Mouse (Mus musculus) kidney, postnatal 10 days (tissue): Measurements from ENCODE around the gene Itga5.

Source experiments
- DNase-seq: peaks from one replicate; pipeline ENCODE4 v3.0.0; 2021; ENCODE audit warnings: mixed read lengths

Itga5 gene

GRCm38 (mm10) chr15:103308056-103308875, 58.3 kb downstream of the Itga5 start:
- DNase-seq, result peak; percentile 60

- peak; percentile 95 for DNase-seq
Observed at GRCm38 (mm10) chr15:103307125-103307524, 59.4 kb downstream of the Itga5 start.

GRCm38 (mm10) chr15:103305792-103306645, 60.5 kb downstream of the Itga5 start:
- no peak for DNase-seq

GRCm38 (mm10) chr15:103305070-103305678, 61.4 kb downstream of the Itga5 start:
- DNase-seq, result peak; percentile 99

GRCm38 (mm10) chr15:103304616-103304969, 62.0 kb downstream of the Itga5 start:
- DNase-seq, result peak; percentile 48

GRCm38 (mm10) chr15:103303916-103304615, 62.5 kb downstream of the Itga5 start:
- no peak for DNase-seq

GRCm38 (mm10) chr15:103302341-103303021, 64.1 kb downstream of the Itga5 start:
- DNase-seq, result no peak

- DNase-seq, result no peak
Observed at GRCm38 (mm10) chr15:103301547-103302340, 64.8 kb downstream of the Itga5 start.

- DNase-seq, result no peak
Observed at GRCm38 (mm10) chr15:103301046-103301445, 65.5 kb downstream of the Itga5 start.

GRCm38 (mm10) chr15:103300560-103300959, 66.0 kb downstream of the Itga5 start:
- DNase-seq, result no peak

GRCm38 (mm10) chr15:103300067-103300471, 66.5 kb downstream of the Itga5 start:
- peak; percentile 52 for DNase-seq

GRCm38 (mm10) chr15:103299644-103300043, 66.9 kb downstream of the Itga5 start:
- no peak for DNase-seq

GRCm38 (mm10) chr15:103298861-103299616, 67.5 kb downstream of the Itga5 start:
- DNase-seq, result no peak

GRCm38 (mm10) chr15:103298026-103298425, 68.5 kb downstream of the Itga5 start:
- DNase-seq, result no peak

GRCm38 (mm10) chr15:103297313-103297712, 69.2 kb downstream of the Itga5 start:
- no peak for DNase-seq

GRCm38 (mm10) chr15:103295851-103296250, 70.7 kb downstream of the Itga5 start:
- no peak for DNase-seq

- no peak for DNase-seq
Observed at GRCm38 (mm10) chr15:103294649-103295048, 71.9 kb downstream of the Itga5 start.
